Mouse (Mus musculus): ENCODE results near the gene Atox1. TPM values are rescaled to one million over a fixed set of nuclear protein-coding genes. Genes with fewer than 3 reads are reported as not detected.

Atox1 gene
- polyA plus RNA-seq, 1 experiment from 2014 or later: 316 TPM

- Histone ChIP-seq H3K27ac (no peak overlapping the region), H3K27me3 (no peaks in the 10 kb centered on the region), H3K9me3 (no peaks in the 10 kb centered on the region), H3K9ac (no peak overlapping the region), H3K36me3 (peaks cover 16% of the 10 kb centered on the region), H3K4me1 (replicated peaks) (no peaks in the 10 kb centered on the region), H3K4me3 (no peak overlapping the region), H3K4me2 (no peak overlapping the region)
- 0% methylated on average over 1 of the region's 1 CpGs for WGBS
- peak; percentile 32; the same call in 1 of the 2 replicates for ATAC-seq (ENCODE audit: low FRiP score)
These were observed 16.3 kb downstream of the Atox1 start for GRCm38 (mm10) chr11:55444772-55445171.

- H3K4me2 ChIP-seq: no peak overlapping the region
- H3K27ac ChIP-seq: no peak overlapping the region
- WGBS: 62% methylated on average over 5 of the region's 5 CpGs
- H3K9ac ChIP-seq: no peak overlapping the region
- ATAC-seq (ENCODE audit: low FRiP score): no peak
- no peak overlapping the region for H3K4me3 ChIP-seq
- H3K9me3 ChIP-seq: no peaks in the 10 kb centered on the region
- no peaks in the 10 kb centered on the region for H3K36me3 ChIP-seq
- 0 out of 2 replicates have a peak, but pooled peaks cover 4% of the 10 kb centered on the region for H3K4me1 ChIP-seq (replicated peaks)
- H3K27me3 ChIP-seq: no peaks in the 10 kb centered on the region
These were observed 21.3 kb downstream of the Atox1 start for GRCm38 (mm10) chr11:55439718-55440117.

GRCm38 (mm10) chr11:55438031-55438430 is 23.0 kb downstream of the Atox1 start:
- no peak overlapping the region for H3K4me2 ChIP-seq
- H3K4me3 ChIP-seq: no peak overlapping the region
- no peaks in the 10 kb centered on the region for H3K36me3 ChIP-seq
- 0 out of 2 replicates have a peak, but pooled peaks cover 4% of the 10 kb centered on the region for H3K4me1 ChIP-seq (replicated peaks)
- H3K9me3 ChIP-seq: no peaks in the 10 kb centered on the region
- H3K9ac ChIP-seq: peak overlapping the region; percentile 39; the same call in 1 of the 2 replicates
- WGBS: 40% methylated on average over 4 of the region's 4 CpGs
- no peaks in the 10 kb centered on the region for H3K27me3 ChIP-seq
- no peak overlapping the region for H3K27ac ChIP-seq
- ATAC-seq (ENCODE audit: low FRiP score): no peak

- Histone ChIP-seq H3K27me3 (no peaks in the 10 kb centered on the region), H3K4me2 (no peak overlapping the region), H3K4me1 (replicated peaks) (0 out of 2 replicates have a peak, but pooled peaks cover 4% of the 10 kb centered on the region), H3K9me3 (no peaks in the 10 kb centered on the region), H3K27ac (no peak overlapping the region), H3K9ac (no peak overlapping the region), H3K36me3 (no peaks in the 10 kb centered on the region), H3K4me3 (no peak overlapping the region)
- ATAC-seq (ENCODE audit: low FRiP score): no peak
- 90% methylated on average over 6 of the region's 6 CpGs for WGBS
These were observed 24.9 kb downstream of the Atox1 start for GRCm38 (mm10) chr11:55436089-55436488.

GRCm38 (mm10) chr11:55432981-55433380 is 28.1 kb downstream of the Atox1 start:
- no peak overlapping the region for H3K4me2 ChIP-seq
- H3K9ac ChIP-seq: no peak overlapping the region
- no peak overlapping the region for H3K4me3 ChIP-seq
- no peak for ATAC-seq (ENCODE audit: low FRiP score)
- H3K4me1 ChIP-seq (replicated peaks): peaks cover 8% of the 10 kb centered on the region
- H3K27ac ChIP-seq: no peak overlapping the region
- 61% methylated on average over 3 of the region's 3 CpGs for WGBS
- H3K36me3 ChIP-seq: no peaks in the 10 kb centered on the region
- H3K9me3 ChIP-seq: no peaks in the 10 kb centered on the region
- no peaks in the 10 kb centered on the region for H3K27me3 ChIP-seq

- Histone ChIP-seq H3K4me2 (no peak overlapping the region), H3K4me1 (replicated peaks) (peaks cover 14% of the 10 kb centered on the region), H3K27ac (no peak overlapping the region), H3K9me3 (no peaks in the 10 kb centered on the region), H3K9ac (no peak overlapping the region), H3K36me3 (no peaks in the 10 kb centered on the region), H3K4me3 (no peak overlapping the region), H3K27me3 (no peaks in the 10 kb centered on the region)
- ATAC-seq (ENCODE audit: low FRiP score): no peak
- WGBS: 87% methylated on average over 2 of the region's 2 CpGs
These were observed 31.1 kb downstream of the Atox1 start for GRCm38 (mm10) chr11:55429973-55430372.

GRCm38 (mm10) chr11:55428186-55429012 is 32.6 kb downstream of the Atox1 start:
- Histone ChIP-seq H3K36me3 (no peaks in the 10 kb centered on the region), H3K4me1 (replicated peaks) (peaks cover 29% of the 10 kb centered on the region), H3K4me2 (0 out of 2 replicates have a peak overlapping the region, but pooled peaks have one; percentile 15), H3K4me3 (no peak overlapping the region), H3K27ac (peak overlapping the region; percentile 63), H3K9me3 (no peaks in the 10 kb centered on the region), H3K27me3 (no peaks in the 10 kb centered on the region), H3K9ac (no peak overlapping the region)
- peak; percentile 66 for ATAC-seq (ENCODE audit: low FRiP score)
- 28% methylated on average over 16 of the region's 16 CpGs for WGBS

GRCm38 (mm10) chr11:55424746-55425360 is 36.2 kb downstream of the Atox1 start:
- Histone ChIP-seq H3K9me3 (no peaks in the 10 kb centered on the region), H3K4me2 (no peak overlapping the region), H3K36me3 (no peaks in the 10 kb centered on the region), H3K9ac (no peak overlapping the region), H3K4me1 (replicated peaks) (peaks cover 42% of the 10 kb centered on the region), H3K27me3 (no peaks in the 10 kb centered on the region), H3K4me3 (no peak overlapping the region), H3K27ac (0 out of 2 replicates have a peak overlapping the region, but pooled peaks have one; percentile 40)
- WGBS: 80% methylated on average over 8 of the region's 8 CpGs
- ATAC-seq (ENCODE audit: low FRiP score): no peak

- peak overlapping the region; percentile 79 for H3K27ac ChIP-seq
- peak; percentile 77 for ATAC-seq (ENCODE audit: low FRiP score)
- H3K4me2 ChIP-seq: no peak overlapping the region
- peaks cover 53% of the 10 kb centered on the region for H3K4me1 ChIP-seq (replicated peaks)
- H3K36me3 ChIP-seq: no peaks in the 10 kb centered on the region
- no peak overlapping the region for H3K9ac ChIP-seq
- H3K4me3 ChIP-seq: no peak overlapping the region
- no peaks in the 10 kb centered on the region for H3K9me3 ChIP-seq
- 8% methylated on average over 4 of the region's 4 CpGs for WGBS
- H3K27me3 ChIP-seq: no peaks in the 10 kb centered on the region
These were observed 37.3 kb downstream of the Atox1 start for GRCm38 (mm10) chr11:55423756-55424155.

- Histone ChIP-seq H3K9ac (no peak within 1 kb of the TSS; the same call in 1 of the 2 replicates), H3K4me3 (no peak within 1 kb of the TSS), H3K36me3 (no peaks in the 10 kb centered on the region), H3K27me3 (no peaks in the 10 kb centered on the region), H3K4me1 (replicated peaks) (peaks cover 54% of the 10 kb centered on the region), H3K9me3 (no peaks in the 10 kb centered on the region), H3K4me2 (no peak within 1 kb of the TSS), H3K27ac (peak within 1 kb of the TSS; percentile 79)
- WGBS: 90% methylated on average over 1 of the region's 1 CpGs
- ATAC-seq (ENCODE audit: low FRiP score): no peak
These were observed 38.1 kb downstream of the Atox1 start, which contains the start of gene Sparc for GRCm38 (mm10) chr11:55422978-55423377. Sparc (minus strand) TSS chr11:55423183.

- Histone ChIP-seq H3K9me3 (no peaks in the 10 kb centered on the region), H3K4me3 (peak overlapping the region; percentile 39), H3K27ac (peak overlapping the region; percentile 83), H3K36me3 (no peaks in the 10 kb centered on the region), H3K4me2 (peak overlapping the region; percentile 53), H3K9ac (peak overlapping the region; percentile 71), H3K4me1 (replicated peaks) (peaks cover 51% of the 10 kb centered on the region), H3K27me3 (no peaks in the 10 kb centered on the region)
- WGBS: 3% methylated on average over 9 of the region's 9 CpGs
- peak; percentile 77 for ATAC-seq (ENCODE audit: low FRiP score)
These were observed 41.2 kb downstream of the Atox1 start for GRCm38 (mm10) chr11:55419678-55420307.

- ATAC-seq (ENCODE audit: low FRiP score): 0 out of 2 replicates have a peak, but pooled peaks have one; percentile 14
- WGBS: 4% methylated on average over 4 of the region's 4 CpGs
- Histone ChIP-seq H3K4me1 (replicated peaks) (peaks cover 46% of the 10 kb centered on the region), H3K4me3 (peak overlapping the region; percentile 39), H3K27ac (peak overlapping the region; percentile 83), H3K4me2 (peak overlapping the region; percentile 53), H3K9me3 (no peaks in the 10 kb centered on the region), H3K9ac (peak overlapping the region; percentile 71), H3K27me3 (no peaks in the 10 kb centered on the region), H3K36me3 (no peaks in the 10 kb centered on the region)
These were observed 41.8 kb downstream of the Atox1 start for GRCm38 (mm10) chr11:55419296-55419677.

All from hindbrain, embryonic 13.5 days (tissue).